Mouse (Mus musculus): Measurements from ENCODE around the gene Olfr235.
"Not testable (repeated sequence)": the region's sequence is repeated elsewhere in the genome, so short reads cannot be mapped to it uniquely, and the experiment has no call there.

The Olfr235 gene

DNA sequence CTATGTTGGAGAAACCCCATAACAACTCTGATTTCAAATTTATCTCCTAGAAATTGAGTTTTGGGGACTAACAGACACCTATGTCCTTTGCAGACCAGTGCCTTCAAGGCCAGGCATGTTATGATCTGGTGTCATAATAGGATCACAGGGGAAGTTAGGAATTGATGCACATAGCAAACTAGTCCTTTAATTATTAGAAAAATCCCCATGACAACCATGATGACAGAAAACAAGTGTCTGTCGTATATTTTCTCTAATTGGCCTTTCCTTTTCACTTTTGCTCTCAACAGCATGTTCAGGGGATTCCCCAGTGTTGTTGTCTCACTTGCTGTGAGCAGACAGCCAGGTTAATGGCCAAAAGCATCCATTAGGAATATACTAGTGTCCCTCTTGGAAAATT lies at the start of gene Olfr235:
Gene Olfr235 (plus strand): TSS at position 301 of the 400 bp plus-strand sequence.
- in situ Hi-C loops (cut with MboI), result no loop called here

GRCm38 (mm10) chr19:12232496-12232895 lies 28.3 kb upstream of the Olfr235 start, which contains the start of gene Olfr1432:
TSS of gene Olfr1432 (minus strand) at chr19:12232596.
- in situ Hi-C loops (cut with MboI), result not testable (repeated sequence)

- in situ Hi-C loops (cut with MboI), result no loop called here
These were observed 19.3 kb upstream of the Olfr235 start, which contains the start of gene Olfr262 for GRCm38 (mm10) chr19:12241559-12241958. TSS of gene Olfr262 (minus strand) at chr19:12241659.

DNA sequence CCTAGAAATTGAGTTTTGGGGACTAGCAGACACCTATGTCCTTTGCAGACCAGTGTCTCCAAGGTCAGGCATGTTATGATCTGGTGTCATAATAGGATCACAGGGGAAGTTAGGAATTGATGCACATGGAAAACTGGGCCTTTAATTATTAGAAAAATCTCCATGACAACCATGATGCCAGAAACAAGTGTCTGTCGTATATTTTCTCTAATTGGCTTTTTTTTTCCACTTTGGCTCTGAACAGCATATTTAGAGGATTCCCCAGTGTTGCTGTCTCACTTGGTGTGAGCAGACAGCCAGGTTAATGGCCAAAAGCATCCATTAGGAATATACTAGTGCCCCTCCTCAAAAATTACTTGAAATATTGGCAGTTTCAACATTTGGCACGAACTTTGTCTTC lies 18.7 kb downstream of the Olfr235 start, which contains the start of gene Olfr1434:
Gene Olfr1434 (plus strand): TSS at position 301 of the 400 bp plus-strand sequence.
- in situ Hi-C loops (cut with MboI), result no loop called here

GRCm38 (mm10) chr19:12292979-12293378 lies 32.1 kb downstream of the Olfr235 start:
- in situ Hi-C loops (cut with MboI), result no loop called here

DNA sequence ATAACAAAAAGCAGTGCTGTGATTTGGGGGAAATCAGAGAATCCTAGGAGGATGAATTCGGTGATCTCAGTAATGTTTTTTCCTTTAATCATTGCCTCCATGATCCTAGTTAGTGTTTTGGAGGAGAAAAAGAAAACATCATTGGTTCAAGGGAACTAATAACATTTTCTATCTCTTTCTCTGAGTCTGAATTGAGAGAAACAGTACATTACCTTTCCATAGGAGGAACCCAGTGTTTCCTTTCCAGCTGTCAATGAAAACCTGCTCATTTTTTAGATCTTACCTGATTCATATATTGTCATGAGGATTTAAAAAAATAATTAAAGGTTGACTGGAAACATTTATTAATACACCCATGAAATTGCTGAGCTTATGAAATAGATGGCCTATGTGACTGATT lies 38.2 kb downstream of the Olfr235 start, which contains the start of gene Olfr1436:
Gene Olfr1436 (minus strand): TSS at position 101 of the 400 bp plus-strand sequence.
- in situ Hi-C loops (cut with MboI), result not testable (repeated sequence)
